Mouse (Mus musculus): ENCODE data around the gene Slc38a8.

Slc38a8 gene

DNA sequence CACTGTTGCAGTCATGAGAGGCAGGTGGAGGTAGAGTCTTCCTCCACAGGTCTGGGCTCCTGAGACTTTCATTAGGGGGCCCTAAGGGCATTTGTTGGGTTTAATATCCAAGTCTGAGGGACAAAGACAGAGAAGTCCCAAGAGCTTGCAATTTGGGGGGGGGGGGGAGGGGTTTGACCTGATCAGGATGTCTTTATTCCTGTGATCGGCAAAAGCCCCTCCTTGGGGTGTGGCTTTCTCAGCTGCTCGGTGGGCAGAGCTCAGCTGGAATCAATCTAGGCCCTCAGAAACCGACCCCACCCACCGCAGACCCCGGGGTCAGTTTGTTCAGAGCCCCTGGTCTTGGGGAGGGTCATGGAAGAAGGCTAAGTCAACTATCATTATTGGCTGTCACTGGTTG, at the start of gene Slc38a8:
Gene Slc38a8, minus strand, starts transcription at position 101 of the 400 bp plus-strand sequence.
- DNase-seq (ENCODE audit: low spot score): no peak

DNA sequence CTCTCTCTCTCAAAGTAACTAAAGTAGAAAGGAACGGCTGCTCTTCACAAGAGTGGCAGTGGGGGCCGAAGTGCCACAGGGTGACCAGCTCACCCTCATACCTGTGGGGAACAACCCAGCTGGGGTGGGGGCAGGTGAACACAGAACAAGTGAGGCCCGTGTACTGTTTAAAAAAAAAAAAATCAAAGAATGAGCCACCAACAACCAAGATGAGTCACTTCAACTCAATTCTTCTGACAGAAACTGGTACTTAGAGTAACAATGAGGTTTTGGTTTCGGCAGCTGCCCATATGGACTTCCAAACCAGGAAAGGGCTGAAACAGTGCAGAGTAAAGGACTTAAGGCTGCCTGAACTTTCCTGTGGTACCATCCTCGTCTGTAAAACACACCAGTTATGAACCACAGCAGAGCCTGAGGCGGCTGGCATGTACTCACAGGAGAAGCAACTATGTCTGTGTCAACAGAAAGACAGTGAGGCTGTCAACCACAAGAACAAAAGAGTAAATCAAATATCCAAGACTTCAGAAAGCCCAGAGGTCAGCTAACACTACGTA, 47.1 kb upstream of the Slc38a8 start:
- DNase-seq (ENCODE audit: low spot score): no peak

DNA sequence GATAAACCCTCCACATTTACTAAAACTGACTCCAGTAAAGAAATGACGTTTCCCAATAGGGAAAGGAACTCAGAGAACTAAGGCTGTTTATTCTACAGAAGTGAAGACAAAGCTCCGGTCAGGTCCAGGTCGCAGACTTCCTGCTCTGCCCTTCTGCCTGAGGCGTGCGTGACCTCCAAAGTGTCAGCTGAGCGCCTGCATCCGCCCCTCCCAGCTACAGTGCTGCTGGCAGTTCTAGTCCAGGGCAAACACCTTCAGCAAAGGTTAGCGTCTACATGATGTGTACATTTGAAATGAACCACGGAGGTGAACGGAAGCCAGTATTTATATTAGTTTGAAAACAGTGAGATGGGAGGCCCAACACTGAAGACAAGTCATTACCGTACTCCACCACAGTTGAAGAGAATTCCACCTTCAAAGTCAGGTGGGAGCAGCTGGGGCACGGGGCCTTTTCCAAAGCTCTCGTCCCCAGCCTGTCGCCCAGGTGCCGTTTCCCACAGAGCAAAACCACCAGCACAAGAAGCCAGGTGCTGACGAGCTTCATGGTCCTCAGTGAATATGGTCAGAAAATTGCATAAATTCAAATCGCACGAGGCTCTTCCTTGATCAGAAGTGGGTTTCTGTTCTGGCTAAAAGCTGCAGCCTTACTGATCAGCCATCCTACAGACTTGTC, 45.7 kb upstream of the Slc38a8 start:
- no peak for DNase-seq (ENCODE audit: low spot score)

DNA sequence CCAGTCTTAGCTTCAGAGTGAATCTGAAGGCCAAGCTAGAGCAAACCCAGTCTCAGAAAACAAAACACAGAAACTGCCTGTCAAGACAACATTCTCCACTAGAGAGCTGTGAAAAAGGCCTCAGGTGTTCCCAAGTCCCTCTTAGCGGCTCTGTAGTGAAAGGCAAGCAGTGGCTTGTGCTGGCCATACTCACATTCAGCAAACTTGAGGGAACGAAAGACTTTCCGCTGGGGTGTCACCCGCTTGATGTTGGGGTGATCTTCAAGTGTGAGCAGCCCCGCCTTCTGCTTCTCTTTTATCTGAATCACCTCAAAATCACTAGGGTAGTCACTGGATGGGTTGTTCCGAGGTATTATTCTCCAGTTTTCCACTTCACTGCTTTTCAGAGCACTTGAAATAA, 44.3 kb upstream of the Slc38a8 start:
- no peak for DNase-seq (ENCODE audit: low spot score)

DNA sequence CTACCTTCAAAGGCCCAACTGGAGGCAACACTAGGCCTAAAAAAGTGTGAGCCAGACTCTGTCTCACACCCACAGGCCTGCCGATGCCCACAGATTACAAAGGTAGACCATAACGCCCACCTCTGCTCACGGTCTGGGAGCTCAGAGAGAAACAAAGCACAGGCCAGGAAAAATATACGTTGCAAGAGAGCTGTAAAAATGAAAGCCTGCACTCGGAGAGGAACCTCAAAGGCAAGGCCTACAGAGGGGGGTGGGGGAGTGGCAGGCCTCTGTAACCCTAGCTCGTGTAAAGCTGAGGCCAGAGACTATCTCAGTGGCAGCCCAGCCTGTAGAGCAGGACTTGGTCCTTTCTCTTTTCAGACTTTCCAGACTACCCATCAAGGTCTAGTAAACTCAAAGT, 43.7 kb upstream of the Slc38a8 start:
- no peak for DNase-seq (ENCODE audit: low spot score)

DNA sequence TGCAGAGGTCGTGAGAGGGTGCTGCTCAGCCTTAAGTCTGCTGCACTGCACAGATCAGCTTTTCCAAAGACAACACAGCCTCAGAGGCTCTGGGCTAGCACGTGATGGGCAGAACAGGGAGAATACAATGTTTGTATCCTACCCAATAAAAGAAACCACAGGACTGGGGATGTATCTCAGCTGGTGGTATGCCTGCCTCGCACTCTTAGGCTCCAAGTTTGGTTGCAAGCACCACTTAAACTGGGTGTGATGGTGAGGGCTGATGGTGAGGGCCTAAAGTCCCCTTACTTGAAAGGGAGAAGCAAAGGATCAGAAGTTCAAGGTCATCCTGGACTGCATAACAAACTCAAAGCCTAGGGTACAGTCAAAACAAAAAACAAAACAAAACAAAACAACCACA, 43.1 kb upstream of the Slc38a8 start:
- DNase-seq (ENCODE audit: low spot score): no peak

DNA sequence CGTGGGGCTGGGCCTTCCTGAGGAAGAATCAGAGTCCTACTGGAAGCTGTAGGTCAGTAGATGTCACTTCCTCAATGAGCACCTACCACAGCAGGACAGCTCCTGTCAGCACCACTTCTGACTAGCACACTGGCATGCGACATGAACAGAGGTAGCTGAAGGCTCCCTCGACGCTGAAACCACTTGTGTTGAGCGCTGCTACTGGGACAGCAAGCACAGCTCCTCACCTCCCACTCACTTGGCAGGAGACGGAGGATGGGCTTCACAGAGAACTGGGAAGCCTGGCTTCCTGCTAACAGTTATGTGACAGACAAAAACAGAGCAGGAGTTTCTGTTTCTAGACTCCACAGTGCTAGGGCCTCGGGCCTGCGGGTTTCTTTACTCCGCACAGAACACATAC, 30.5 kb upstream of the Slc38a8 start:
- DNase-seq (ENCODE audit: low spot score): no peak

DNA sequence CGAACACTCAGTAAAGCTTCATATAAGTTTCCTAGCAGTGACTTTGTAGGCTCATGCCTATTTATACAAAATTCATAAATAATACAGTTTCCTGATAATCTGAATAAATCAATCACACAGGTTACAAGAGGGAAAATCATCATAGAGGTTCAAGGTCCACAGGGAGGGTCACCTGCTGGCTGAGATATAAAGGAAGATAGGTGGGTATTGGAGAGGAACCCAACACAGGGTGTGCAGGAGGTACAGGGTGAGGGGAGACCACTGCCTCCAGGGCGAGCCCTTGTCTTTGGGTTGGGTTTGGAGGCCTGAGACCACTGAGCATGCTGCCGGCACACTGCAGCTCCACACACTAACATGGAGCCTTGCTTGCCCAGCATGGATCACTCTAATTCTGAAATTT, 29.9 kb upstream of the Slc38a8 start:
- no peak for DNase-seq (ENCODE audit: low spot score)

DNA sequence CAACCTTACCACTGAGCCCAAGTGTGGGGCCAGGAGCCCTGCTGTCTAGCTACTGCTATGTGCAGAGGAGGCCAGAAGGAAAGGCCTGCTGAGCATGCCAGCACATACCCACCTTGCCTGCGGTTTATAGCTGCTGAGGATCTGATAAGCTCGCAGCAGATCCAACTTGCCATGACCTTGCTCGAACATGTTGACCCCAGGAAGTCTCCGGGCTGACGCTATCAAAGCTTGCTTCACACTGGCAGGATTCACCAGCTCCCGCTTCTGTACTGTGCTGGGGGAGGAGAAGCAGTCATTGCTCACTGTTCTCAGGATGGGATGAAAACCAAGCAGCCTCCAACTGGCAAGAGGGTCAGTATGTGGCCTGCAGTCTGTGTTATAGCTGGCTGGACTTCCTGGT, 29.4 kb upstream of the Slc38a8 start:
- DNase-seq (ENCODE audit: low spot score): no peak

DNA sequence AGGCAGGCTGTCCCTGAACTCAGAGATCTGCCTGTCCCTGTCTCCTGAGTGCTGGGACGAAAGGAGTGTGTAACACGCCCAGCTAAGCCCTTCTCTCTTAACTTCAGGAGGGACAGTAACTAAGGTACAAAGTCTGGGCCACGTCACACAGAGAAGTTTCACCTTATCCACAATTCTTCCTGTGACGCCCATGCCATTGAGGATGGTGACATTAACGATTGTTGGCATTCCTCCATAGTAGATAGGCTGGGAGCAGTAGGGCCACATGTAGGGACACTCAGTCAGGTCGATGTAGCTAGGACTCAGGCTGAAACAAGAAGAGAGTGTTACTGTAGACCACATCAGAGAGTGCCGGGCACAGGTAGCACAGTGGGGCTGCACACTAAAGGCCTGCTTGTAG, 27.3 kb upstream of the Slc38a8 start:
- DNase-seq (ENCODE audit: low spot score): no peak

DNA sequence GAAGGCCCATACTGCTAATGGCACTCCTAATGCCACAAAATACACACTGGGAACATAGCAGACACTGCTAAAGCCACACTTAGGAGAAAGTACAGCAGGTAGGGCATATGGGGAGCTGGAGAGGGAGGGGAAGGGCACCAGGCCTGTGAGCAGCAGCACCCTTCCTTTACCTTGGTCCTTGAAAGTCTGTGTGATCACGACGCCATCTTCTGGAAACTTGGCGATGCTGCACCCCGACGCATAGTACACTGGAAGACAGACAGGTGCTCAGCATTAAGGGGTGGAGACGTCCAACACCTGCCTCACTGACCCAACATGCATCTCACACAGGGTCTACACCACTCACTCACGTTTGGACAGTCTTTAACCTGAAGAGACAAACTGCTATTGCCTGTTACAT, 18.6 kb upstream of the Slc38a8 start:
- DNase-seq (ENCODE audit: low spot score): peak; percentile 22

DNA sequence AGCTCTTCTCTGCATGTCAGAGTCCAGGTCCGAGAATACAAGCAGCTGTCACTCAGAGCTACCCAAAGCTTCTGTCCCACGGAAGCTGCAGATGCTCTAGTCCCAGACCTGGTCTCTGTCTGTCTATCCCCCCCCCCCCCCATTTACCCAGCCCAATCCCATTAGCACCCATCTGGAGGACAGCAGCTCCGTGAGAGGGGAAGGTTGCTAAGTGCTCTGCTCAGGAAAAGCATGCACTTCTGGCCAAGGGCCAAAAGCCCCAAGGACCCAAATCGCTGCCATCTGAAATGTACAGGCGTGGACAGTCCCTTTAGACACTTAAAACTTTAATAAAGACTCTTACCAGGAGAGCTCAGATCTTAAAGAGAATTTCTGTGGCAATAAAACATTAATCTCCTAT, 15.2 kb upstream of the Slc38a8 start:
- no peak for DNase-seq (ENCODE audit: low spot score)

DNA sequence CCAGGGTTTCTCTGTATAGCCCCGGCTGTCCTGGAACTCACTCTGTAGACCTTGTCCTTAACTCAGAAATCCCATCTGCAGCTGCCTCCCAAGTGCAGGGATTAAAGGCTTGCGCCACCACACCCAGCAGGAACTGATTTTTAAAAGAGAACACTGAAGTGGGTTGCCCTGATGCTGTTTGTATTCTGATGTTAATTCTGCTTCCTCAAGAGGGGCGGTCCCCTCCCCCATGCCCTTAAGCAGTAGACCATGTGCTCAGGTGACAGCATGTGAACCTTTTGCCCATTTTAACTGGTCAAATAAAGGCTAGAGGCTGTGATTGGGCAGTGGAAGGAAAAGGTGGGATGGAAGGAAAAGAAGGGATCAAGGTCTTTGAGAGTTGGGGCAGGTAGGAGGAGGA, 14.3 kb upstream of the Slc38a8 start:
- DNase-seq (ENCODE audit: low spot score): no peak

DNA sequence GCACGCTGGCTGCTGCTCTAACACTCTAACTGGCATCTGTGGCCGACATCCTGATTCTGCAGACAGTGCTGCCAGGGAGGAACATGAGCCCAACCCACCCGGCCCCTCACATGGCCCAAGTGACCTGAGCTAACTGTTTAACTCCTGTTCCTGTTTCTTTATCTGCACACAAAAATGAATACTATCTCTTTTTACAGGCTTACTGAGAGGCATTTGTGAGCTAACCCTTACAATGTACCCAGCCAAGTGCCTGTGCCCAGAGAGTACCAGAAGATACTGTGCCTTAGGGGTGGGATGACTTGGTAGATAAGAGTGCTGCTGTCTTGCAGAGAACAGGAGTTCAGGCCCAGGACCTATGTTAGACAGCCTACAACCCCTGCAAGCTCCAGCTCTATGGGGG, 13.4 kb upstream of the Slc38a8 start:
- no peak for DNase-seq (ENCODE audit: low spot score)

DNA sequence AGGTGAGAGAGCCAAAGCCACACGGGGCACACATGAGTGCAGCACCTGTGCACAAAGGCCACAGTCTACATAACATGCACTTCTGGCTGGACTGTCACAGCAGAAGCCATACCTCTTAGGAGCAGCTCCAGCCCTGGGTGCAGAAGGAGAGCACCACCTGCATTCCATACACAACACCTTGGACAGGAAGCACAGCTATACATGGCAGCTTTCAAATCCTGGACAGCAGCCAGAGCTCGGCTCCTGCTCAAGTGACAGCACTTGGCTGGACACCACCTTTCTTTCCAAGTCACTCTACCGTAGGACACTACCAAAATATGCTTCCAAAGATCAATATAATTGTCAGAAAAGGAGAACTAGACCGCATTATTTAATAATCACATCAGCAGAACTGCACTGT, 11.9 kb upstream of the Slc38a8 start:
- DNase-seq (ENCODE audit: low spot score): no peak

DNA sequence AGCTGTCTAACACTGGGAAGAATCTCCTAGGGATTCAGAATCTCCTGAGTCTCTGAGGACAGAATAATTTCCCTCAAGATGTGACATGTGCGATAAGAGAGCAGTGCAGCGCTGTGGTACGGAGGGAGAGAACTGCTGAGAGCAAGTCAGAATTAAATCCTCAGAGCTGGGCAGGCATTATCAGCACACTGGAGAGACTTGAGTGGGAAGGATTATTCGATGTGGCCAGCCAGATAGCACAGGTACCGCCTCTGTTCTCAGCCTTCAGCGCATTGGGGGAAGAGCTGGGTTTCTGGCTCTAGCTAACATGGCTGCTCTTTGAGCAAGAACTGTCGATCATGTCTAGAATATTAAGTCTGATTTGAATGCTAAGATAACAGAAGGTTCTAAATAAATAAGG, 10.2 kb upstream of the Slc38a8 start:
- DNase-seq (ENCODE audit: low spot score): no peak

DNA sequence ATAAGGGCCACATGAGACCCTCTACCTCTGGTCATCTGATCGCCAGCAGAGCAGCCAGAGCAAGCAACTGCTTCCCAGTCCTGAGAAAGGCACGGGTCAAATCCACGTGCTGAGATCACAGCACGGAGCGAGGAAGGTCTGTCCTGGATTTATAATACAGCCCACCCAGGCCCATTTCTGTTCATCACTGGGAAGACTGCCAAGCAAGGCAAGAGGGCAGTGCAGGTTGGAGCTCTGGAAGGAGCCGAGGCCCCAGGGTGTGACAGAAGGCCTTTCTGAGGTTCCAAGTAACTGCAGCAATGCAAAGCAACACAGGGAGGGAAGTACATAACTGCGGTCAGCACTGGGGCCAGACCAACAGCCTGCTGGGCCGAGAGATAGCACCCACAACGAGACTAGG, 9.0 kb upstream of the Slc38a8 start:
- no peak for DNase-seq (ENCODE audit: low spot score)

DNA sequence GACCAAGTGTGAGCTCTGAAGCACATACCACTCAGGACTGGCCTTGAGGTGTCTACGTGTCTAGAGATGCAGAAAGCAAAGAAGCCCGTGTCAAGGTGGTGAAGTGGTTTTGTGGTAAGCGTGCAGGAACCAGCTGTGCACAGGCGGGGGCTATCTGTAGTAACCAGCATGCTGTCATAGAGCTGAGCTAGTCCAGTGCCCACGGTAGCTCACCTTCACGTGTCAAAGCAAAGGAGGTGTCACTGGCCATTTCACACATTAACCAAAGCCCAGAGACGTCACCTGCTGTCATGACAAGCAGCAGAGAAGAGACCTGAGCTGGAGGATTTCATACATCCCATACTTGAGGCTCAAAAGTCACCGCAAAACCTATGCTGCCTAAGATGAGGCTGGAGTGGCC, 4.6 kb upstream of the Slc38a8 start:
- DNase-seq (ENCODE audit: low spot score): no peak

DNA sequence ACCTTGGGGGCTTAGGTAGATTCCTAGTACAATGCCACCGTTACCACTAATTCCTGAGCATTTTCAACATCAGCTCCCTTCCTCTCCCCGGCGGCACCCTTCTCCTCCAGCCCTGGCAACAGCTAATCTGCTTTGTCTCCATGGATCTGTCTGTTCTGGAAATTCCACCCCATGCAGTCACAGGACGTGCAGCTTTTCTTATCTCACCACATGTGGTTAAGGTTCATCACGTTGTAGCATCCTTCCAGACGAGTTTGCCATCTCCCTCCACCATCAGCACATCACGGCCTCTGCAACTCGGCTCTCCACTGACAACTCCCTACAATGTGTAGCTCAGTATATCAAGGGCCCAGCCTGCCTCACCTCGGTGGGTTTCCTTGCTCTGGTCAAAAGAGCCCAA, 4.0 kb upstream of the Slc38a8 start:
- DNase-seq (ENCODE audit: low spot score): no peak

DNA sequence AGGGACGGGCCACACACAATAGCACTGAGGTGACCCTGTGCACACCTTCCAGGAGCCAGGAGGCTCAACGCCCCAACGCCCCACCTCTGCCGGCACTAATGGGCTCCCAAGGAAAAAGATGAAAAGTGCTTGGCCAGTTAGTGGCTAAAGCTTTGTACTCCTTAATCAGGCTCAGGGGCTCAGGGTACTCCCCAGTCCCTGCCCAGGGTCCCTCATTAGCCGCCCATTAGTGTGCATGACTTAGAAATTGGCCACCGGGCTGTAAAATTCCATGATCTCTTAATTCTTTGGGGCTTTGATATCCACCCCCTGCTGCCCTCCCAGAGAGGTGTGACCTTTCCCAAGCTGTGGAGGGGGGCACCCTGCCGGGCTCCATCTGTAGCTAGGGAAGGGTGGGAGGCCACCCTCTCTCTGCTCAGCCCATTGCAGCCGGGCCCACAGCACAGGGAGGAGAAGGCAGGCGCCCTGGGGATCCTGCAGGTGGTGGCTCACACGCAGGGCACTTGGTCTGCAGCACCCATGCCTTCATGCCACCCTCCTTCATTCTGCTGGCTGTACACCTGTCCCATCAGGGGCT, 1.8 kb upstream of the Slc38a8 start:
- no peak for DNase-seq (ENCODE audit: low spot score)

DNA sequence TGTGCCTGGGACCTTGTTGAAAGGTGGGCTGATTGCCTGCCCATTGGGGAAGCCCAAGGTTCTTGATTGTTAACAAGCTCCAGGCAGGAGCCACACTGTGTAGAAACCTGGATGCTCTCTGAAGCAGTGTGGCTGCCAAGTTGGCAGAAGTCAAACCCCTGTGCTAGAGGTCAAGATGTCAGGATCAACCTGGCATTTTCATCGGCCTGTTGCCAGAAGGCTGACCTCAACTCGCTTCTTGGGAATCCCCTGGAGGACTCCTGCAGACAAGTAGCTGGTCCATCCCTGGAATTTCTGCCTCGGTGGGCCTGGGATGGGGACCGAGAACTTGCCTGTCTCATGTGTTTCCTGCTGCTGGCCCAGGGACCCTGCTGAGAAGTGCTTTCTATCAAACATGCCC, 613 bp upstream of the Slc38a8 start:
- no peak for DNase-seq (ENCODE audit: low spot score)

DNA sequence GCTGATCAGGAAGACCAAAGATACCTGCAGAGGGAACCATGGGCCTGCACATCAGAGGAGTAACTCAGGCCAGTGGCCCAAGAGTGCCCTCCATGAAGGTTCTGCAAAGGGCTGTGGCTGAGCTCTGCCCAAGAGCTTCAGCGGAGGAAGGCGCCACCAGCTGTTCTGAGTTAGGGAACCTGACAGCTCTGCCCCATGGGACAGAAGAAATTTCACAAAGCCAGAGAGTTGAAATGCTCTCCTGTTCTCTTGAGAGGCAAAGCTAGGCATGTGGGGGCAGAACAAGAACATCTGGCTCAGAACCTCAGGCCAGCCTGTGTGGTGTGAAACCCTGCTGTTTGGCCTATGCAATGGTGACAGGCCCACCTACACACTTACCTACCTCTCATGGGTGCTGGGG, 1.7 kb downstream of the Slc38a8 start:
- DNase-seq (ENCODE audit: low spot score): no peak

DNA sequence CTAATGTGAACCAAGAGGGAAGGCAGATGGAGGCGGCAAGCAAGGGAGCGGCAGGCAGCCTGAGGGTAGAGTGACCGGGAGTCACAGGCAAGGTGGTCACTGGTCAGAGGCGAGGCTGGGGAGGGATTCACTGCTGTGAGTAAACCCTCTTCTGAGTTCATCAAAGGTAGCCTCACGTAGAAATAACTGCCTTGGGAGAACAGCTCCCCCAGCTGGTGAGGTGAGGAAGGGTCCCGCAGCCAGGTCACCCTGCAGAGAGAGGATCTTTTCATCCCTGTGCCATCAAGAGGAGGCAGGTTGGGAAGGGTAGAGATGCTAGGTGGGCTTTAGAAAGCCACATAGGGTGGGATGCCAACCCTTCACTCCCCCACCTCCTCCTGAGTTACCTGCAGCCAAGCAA, 4.7 kb downstream of the Slc38a8 start:
- peak; percentile 38 for DNase-seq (ENCODE audit: low spot score)

DNA sequence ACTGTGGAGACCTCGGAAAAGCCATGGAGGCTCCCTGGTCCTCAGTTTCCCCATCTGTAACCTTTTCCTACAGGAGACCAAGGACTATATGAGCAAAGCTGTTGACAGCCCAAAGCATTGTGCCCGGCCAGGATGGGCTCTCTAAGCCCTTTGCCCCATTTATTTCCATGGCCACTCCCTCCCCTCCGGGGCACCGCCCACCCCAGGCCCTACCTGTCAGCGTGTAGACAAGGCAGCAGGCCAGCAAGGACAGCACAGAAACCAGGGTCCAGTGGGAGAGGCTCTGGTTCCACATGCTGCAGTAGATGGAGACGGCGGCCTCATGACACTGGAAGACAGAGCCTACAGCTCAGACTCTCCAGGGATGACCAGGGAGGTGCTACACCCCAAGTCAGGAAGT, 14.4 kb downstream of the Slc38a8 start:
- DNase-seq (ENCODE audit: low spot score): no peak
